Mouse (Mus musculus) kidney, postnatal 0 days (tissue): ENCODE data around the gene Slc25a39. TPM values are rescaled to one million over a fixed set of nuclear protein-coding genes. Genes with fewer than 3 reads are reported as not detected.

Experiments used
- ATAC-seq: fragments of 200-750 bp; cut with Nextera tagmentation; replicated peaks from 2 replicates; pipeline ENCODE4 v1.8.0; 2017; ENCODE audit warnings: low read depth, moderate number of reproducible peaks, moderate TSS enrichment, moderate library complexity; ENCODE audit not compliant: low FRiP score
- DNase-seq: peaks from one replicate; pipeline ENCODE4 v3.0.0-alpha.2; 2016; ENCODE audit warnings: low spot score
- H3K27ac ChIP-seq: fragments of 300-500 bp; sonication (generic); 2 replicates; pipeline ENCODE4 v1.5.1; 2014; ENCODE audit warnings: mild to moderate bottlenecking
- H3K27me3 ChIP-seq: fragments of 300-500 bp; sonication (generic); 2 replicates; pipeline ENCODE4 v1.6.1; 2014; ENCODE audit warnings: low read length, mixed read lengths; ENCODE audit not compliant: insufficient read depth
- H3K36me3 ChIP-seq: fragments of 300-500 bp; sonication (generic); 2 replicates; pipeline ENCODE4 v1.6.1; 2014; ENCODE audit warnings: low read length, mixed read lengths; ENCODE audit not compliant: insufficient read depth
- H3K4me1 ChIP-seq: fragments of 300-500 bp; sonication (generic); replicated peaks from 2 replicates; pipeline ENCODE4 v1.6.1; 2014; ENCODE audit warnings: antibody characterized with exemption, low read length, mixed read lengths; ENCODE audit not compliant: insufficient read depth
- H3K4me2 ChIP-seq: fragments of 300-500 bp; sonication (generic); 2 replicates; pipeline ENCODE4 v1.6.1; 2014; ENCODE audit warnings: mild to moderate bottlenecking, low read length, moderate library complexity, mixed read lengths
- H3K4me3 ChIP-seq: fragments of 300-500 bp; sonication (generic); replicated peaks from 2 replicates; pipeline ENCODE4 v1.5.1; 2014; ENCODE audit warnings: low read depth, low read length
- H3K9ac ChIP-seq: fragments of 300-500 bp; sonication (generic); 2 replicates; pipeline ENCODE4 v1.6.1; 2014; ENCODE audit warnings: low read depth, low read length
- H3K9me3 ChIP-seq: fragments of 300-500 bp; sonication (generic); replicated peaks from 2 replicates; pipeline ENCODE4 v1.6.1; 2016; ENCODE audit warnings: low read length, inconsistent platforms, mixed read lengths
- CTCF ChIP-seq: IDR thresholded peaks from 2 replicates; pipeline ENCODE4 v1.5.1; 2016; ENCODE audit warnings: antibody characterized with exemption, low read depth, mild to moderate bottlenecking, moderate library complexity
- WGBS: fragments of 180-500 bp; shearing (Covaris S2); extraction: QIAGEN DNeasy Blood & Tissue Kit; methylation state at CpG from one replicate; pipeline ENCODE4 v1.1.7; 2014; 5-methylcytosine and 5-hydroxymethylcytosine counted together
- polyA plus RNA-seq: library from polyadenylated mRNA; unstranded; fragments of >200 nt; fragmentation: Nextera tagmentation; extraction: Ambion mirVana; gene quantifications from 2 replicates; pipeline ENCODE4 v1.2.1, GENCODE M21; 2015

Slc25a39 gene
- polyA plus RNA-seq, 1 experiment from 2014 or later: 352 TPM

- Histone ChIP-seq H3K4me3 (no peak overlapping the region), H3K4me1 (no peaks in the 10 kb centered on the region), H3K9ac (no peak overlapping the region), H3K4me2 (peak overlapping the region; percentile 61; the same call in 1 of the 2 replicates), H3K27ac (no peak overlapping the region), H3K9me3 (no peaks in the 10 kb centered on the region), H3K27me3 (no peaks in the 10 kb centered on the region), H3K36me3 (0 out of 2 replicates have a peak, but pooled peaks cover 3% of the 10 kb centered on the region)
- DNase-seq: no peak
- TF ChIP-seq CTCF: no peak
- 58% methylated on average over 8 of the region's 8 CpGs for WGBS
- ATAC-seq: no peak
These were observed 21.3 kb upstream of the Slc25a39 start for GRCm38 (mm10) chr11:102428981-102429540.

GRCm38 (mm10) chr11:102425555-102426316 is 18.0 kb upstream of the Slc25a39 start:
- TF ChIP-seq CTCF: no peak
- Histone ChIP-seq H3K27me3 (no peaks in the 10 kb centered on the region), H3K4me1 (no peaks in the 10 kb centered on the region), H3K9me3 (no peaks in the 10 kb centered on the region), H3K4me2 (no peak overlapping the region), H3K4me3 (no peak overlapping the region), H3K27ac (no peak overlapping the region), H3K36me3 (no peaks in the 10 kb centered on the region), H3K9ac (no peak overlapping the region)
- DNase-seq (no peak), ATAC-seq (no peak)
- 76% methylated on average over 8 of the region's 8 CpGs for WGBS

GRCm38 (mm10) chr11:102424666-102425065 is 16.9 kb upstream of the Slc25a39 start:
- H3K4me3 ChIP-seq: no peak overlapping the region
- no peaks in the 10 kb centered on the region for H3K9me3 ChIP-seq
- no peak overlapping the region for H3K4me2 ChIP-seq
- TF ChIP-seq CTCF: no peak
- H3K27ac ChIP-seq: no peak overlapping the region
- ATAC-seq: no peak
- no peaks in the 10 kb centered on the region for H3K27me3 ChIP-seq
- no peak for DNase-seq
- H3K4me1 ChIP-seq: no peaks in the 10 kb centered on the region
- H3K36me3 ChIP-seq: no peaks in the 10 kb centered on the region
- H3K9ac ChIP-seq: no peak overlapping the region
- WGBS: 73% methylated on average over 6 of the region's 6 CpGs

- no peaks in the 10 kb centered on the region for H3K27me3 ChIP-seq
- DNase-seq (no peak), ATAC-seq (no peak)
- no peaks in the 10 kb centered on the region for H3K4me1 ChIP-seq
- H3K27ac ChIP-seq: no peak overlapping the region
- H3K4me3 ChIP-seq: no peak overlapping the region
- H3K9ac ChIP-seq: no peak overlapping the region
- 26% methylated on average over 8 of the region's 8 CpGs for WGBS
- H3K4me2 ChIP-seq: no peak overlapping the region
- TF ChIP-seq CTCF: no peak
- H3K9me3 ChIP-seq: no peaks in the 10 kb centered on the region
- no peaks in the 10 kb centered on the region for H3K36me3 ChIP-seq
These were observed 13.8 kb upstream of the Slc25a39 start for GRCm38 (mm10) chr11:102421559-102421958.

GRCm38 (mm10) chr11:102418887-102419286 is 11.1 kb upstream of the Slc25a39 start:
- TF ChIP-seq CTCF: no peak
- no peak for DNase-seq
- H3K4me1 ChIP-seq: no peaks in the 10 kb centered on the region
- ATAC-seq: no peak
- no peaks in the 10 kb centered on the region for H3K36me3 ChIP-seq
- no peaks in the 10 kb centered on the region for H3K27me3 ChIP-seq
- no peaks in the 10 kb centered on the region for H3K9me3 ChIP-seq
- no peak overlapping the region for H3K4me3 ChIP-seq
- no peak overlapping the region for H3K9ac ChIP-seq
- no peak overlapping the region for H3K4me2 ChIP-seq
- no peak overlapping the region for H3K27ac ChIP-seq

- no peaks in the 10 kb centered on the region for H3K36me3 ChIP-seq
- WGBS: 77% methylated on average over 1 of the region's 1 CpGs
These were observed 9.4 kb upstream of the Slc25a39 start for GRCm38 (mm10) chr11:102417160-102417559.

More at GRCm38 (mm10) chr11:102417160-102417559, 9.4 kb upstream of the Slc25a39 start:
- TF ChIP-seq CTCF: no peak
- Histone ChIP-seq H3K27me3 (no peaks in the 10 kb centered on the region), H3K4me2 (no peak overlapping the region), H3K4me3 (no peak overlapping the region), H3K4me1 (no peaks in the 10 kb centered on the region), H3K9ac (no peak overlapping the region), H3K9me3 (no peaks in the 10 kb centered on the region), H3K27ac (no peak overlapping the region)
- ATAC-seq (no peak), DNase-seq (no peak)
